Mouse (Mus musculus) layer of hippocampus, adult 2 months (tissue): Measurements from ENCODE around the gene Hif3a. TPM values are rescaled to one million over a fixed set of nuclear protein-coding genes. Genes with fewer than 3 reads are reported as not detected.

Source experiments
- DNase-seq, 2 experiments: peaks; one replicate each; pipeline ENCODE4 v3.0.0; 2022; ENCODE audit warnings: low spot score in 2 of 2
- H3K27ac ChIP-seq: fragments of 200-600 bp; 2 replicates; pipeline ENCODE4 v1.8.1; 2022
- H3K4me3 ChIP-seq: fragments of 200-600 bp; 2 replicates; pipeline ENCODE4 v1.8.1; 2022; ENCODE audit warnings: mild to moderate bottlenecking
- CTCF ChIP-seq: fragments of 200-600 bp; conservative IDR thresholded peaks from 2 replicates; pipeline ENCODE4 v1.8.1; 2022; ENCODE audit warnings: antibody characterized with exemption, mild to moderate bottlenecking, moderate library complexity
- total RNA-seq, 2 experiments: library from RNA; stranded (reverse); gene quantifications; 2 replicates each; pipeline ENCODE4 v1.2.3; 2021

Gene Hif3a
- total RNA-seq, 2 experiments from 2014 or later = 16.0 to 16.6 TPM

GRCm38 (mm10) chr7:16991681-16992450 is 70.4 kb downstream of the Hif3a start:
- TF ChIP-seq CTCF = no peak
- Histone ChIP-seq H3K27ac (no peak overlapping the region), H3K4me3 (no peak overlapping the region)
- no peak for DNase-seq

- no peak overlapping the region for H3K4me3 ChIP-seq
- DNase-seq = no peak
- TF ChIP-seq CTCF = no peak
- H3K27ac ChIP-seq = peak overlapping the region; percentile 46; the same call in 1 of the 2 replicates
These were observed 72.1 kb downstream of the Hif3a start for GRCm38 (mm10) chr7:16990006-16990744.

GRCm38 (mm10) chr7:16988405-16988804 is 73.8 kb downstream of the Hif3a start:
- H3K4me3 ChIP-seq = no peak overlapping the region
- TF ChIP-seq CTCF = no peak
- no peak for DNase-seq
- H3K27ac ChIP-seq = no peak overlapping the region

- no peak for DNase-seq
- H3K4me3 ChIP-seq = no peak overlapping the region
- TF ChIP-seq CTCF = no peak
- H3K27ac ChIP-seq = peak overlapping the region; percentile 46; the same call in 1 of the 2 replicates
These were observed 74.6 kb downstream of the Hif3a start for GRCm38 (mm10) chr7:16987541-16988149.

GRCm38 (mm10) chr7:16982859-16983568 is 79.2 kb downstream of the Hif3a start, which contains the start of gene Gm42372:
Gm42372 (plus strand) TSS chr7:16983086.
- Histone ChIP-seq H3K27ac (peak within 1 kb of the TSS; percentile 95), H3K4me3 (peak within 1 kb of the TSS; percentile 62)
- DNase-seq = peak; percentile 84 to 93
- TF ChIP-seq CTCF = no peak

Other genes with a start within 250 kb of the Hif3a start
- 100 to 1,000 TPM; 286 to 314 TPM for gene Strn4, start 246.5 kb downstream of the Hif3a start, total RNA-seq
- gene Fkrp, start 245.7 kb downstream of the Hif3a start, total RNA-seq = 10 to 100 TPM; 46.7 to 49.5 TPM
- gene Prkd2, start 219.5 kb downstream of the Hif3a start, total RNA-seq = 1 to 10 TPM; 6.5 to 7.3 TPM
- 100 to 1,000 TPM; 154 to 156 TPM for gene Dact3, start 187.1 kb downstream of the Hif3a start, total RNA-seq
- gene Gng8, start 170.6 kb downstream of the Hif3a start, total RNA-seq = 1 to 10 TPM; 1.9 to 4.0 TPM
- gene Ptgir, start 155.9 kb downstream of the Hif3a start, total RNA-seq = under 1 TPM; 0.10 to 0.20 TPM
- gene Calm3, start 138.3 kb downstream of the Hif3a start, total RNA-seq = 1,000 to 10,000 TPM; 2,074 to 2,160 TPM
- gene Pnmal2, start 117.7 kb downstream of the Hif3a start, total RNA-seq = 100 to 1,000 TPM; 348 to 373 TPM
- 100 to 1,000 TPM; 103 to 121 TPM for gene Pnmal1, start 102.7 kb downstream of the Hif3a start, total RNA-seq
- 10 to 100 TPM; 52.3 to 55.5 TPM for gene Gm42372, start 79.3 kb downstream of the Hif3a start, total RNA-seq
- 1 to 10 TPM; 1.8 to 2.2 TPM for gene Ccdc8, start 69.7 kb downstream of the Hif3a start, total RNA-seq
- 100 to 1,000 TPM; 148 to 155 TPM for gene Ppp5c, start 34.5 kb downstream of the Hif3a start, total RNA-seq
- 1 to 10 TPM; 3.5 to 4.1 TPM for gene Psg16, start 11.6 kb upstream of the Hif3a start, total RNA-seq
- not detected for gene Ceacam3, start 87.9 kb upstream of the Hif3a start, total RNA-seq
- gene Psg29, start 141.1 kb upstream of the Hif3a start, total RNA-seq = not detected